Mouse (Mus musculus) kidney, postnatal 36 days (tissue): ENCODE measurements at regions not wholly inside any gene's neighbourhood (a gene's known extent, or its start where the extent isn't known, plus 50 kb on each side); places are given as distances from the start of the nearest gene placed in this dataset.

Experiments
- DNase-seq, 2 experiments: peaks; one replicate each; pipeline ENCODE4 v3.0.0; 2021 to 2022; ENCODE audit warnings: mixed read lengths in 2 of 2

- DNase-seq, result no peak
Observed at GRCm38 (mm10) chr7:113621316-113621715, 107.7 kb downstream of the Far1 start.

GRCm38 (mm10) chr7:113621898-113622510 is 108.4 kb downstream of the Far1 start:
- DNase-seq, result no peak

- DNase-seq, result no peak
Observed at GRCm38 (mm10) chr7:113623296-113623695, 109.7 kb downstream of the Far1 start.

- DNase-seq, result no peak
Observed at GRCm38 (mm10) chr7:113623962-113624361, 110.3 kb downstream of the Far1 start.

GRCm38 (mm10) chr7:113626734-113627133 is 113.1 kb downstream of the Far1 start:
- no peak for DNase-seq

- DNase-seq, result no peak
Observed at GRCm38 (mm10) chr7:113637011-113637600, 123.5 kb downstream of the Far1 start.

GRCm38 (mm10) chr7:113638098-113638497 is 124.5 kb downstream of the Far1 start:
- DNase-seq, result no peak

GRCm38 (mm10) chr7:113642540-113642939 is 123.3 kb upstream of the Spon1 start:
- no peak for DNase-seq

GRCm38 (mm10) chr7:113650631-113651030 is 115.2 kb upstream of the Spon1 start:
- no peak for DNase-seq

GRCm38 (mm10) chr7:113651696-113652095 is 114.1 kb upstream of the Spon1 start:
- DNase-seq, result no peak

- peak; percentile 12 to 79 for DNase-seq
Observed at GRCm38 (mm10) chr7:113653130-113653529, 112.7 kb upstream of the Spon1 start.

GRCm38 (mm10) chr7:113655336-113655735 is 110.5 kb upstream of the Spon1 start:
- DNase-seq, result no peak

- no peak for DNase-seq
Observed at GRCm38 (mm10) chr7:113672779-113673595, 92.8 kb upstream of the Spon1 start.

- DNase-seq, result no peak
Observed at GRCm38 (mm10) chr7:113673596-113673956, 92.2 kb upstream of the Spon1 start.

GRCm38 (mm10) chr7:113682271-113682670 is 83.5 kb upstream of the Spon1 start:
- DNase-seq, result no peak

- DNase-seq, result no peak
Observed at GRCm38 (mm10) chr7:113685349-113685748, 80.4 kb upstream of the Spon1 start.

GRCm38 (mm10) chr7:113686527-113686926 is 79.3 kb upstream of the Spon1 start:
- no peak for DNase-seq

- no peak for DNase-seq
Observed at GRCm38 (mm10) chr7:113687566-113687965, 78.2 kb upstream of the Spon1 start.

- no peak for DNase-seq
Observed at GRCm38 (mm10) chr7:113688231-113688669, 77.5 kb upstream of the Spon1 start.

- DNase-seq, result no peak
Observed at GRCm38 (mm10) chr7:113688717-113689116, 77.1 kb upstream of the Spon1 start.

GRCm38 (mm10) chr7:113689131-113689530 is 76.7 kb upstream of the Spon1 start:
- DNase-seq, result no peak

- no peak for DNase-seq
Observed at GRCm38 (mm10) chr7:113691756-113692155, 74.0 kb upstream of the Spon1 start.

GRCm38 (mm10) chr7:113693526-113693925 is 72.3 kb upstream of the Spon1 start:
- no peak for DNase-seq

GRCm38 (mm10) chr7:113694466-113694865 is 71.3 kb upstream of the Spon1 start:
- no peak for DNase-seq
